Comparison of ENCODE assay signal across 20 mouse cellular contexts in the genomic region with DNA sequence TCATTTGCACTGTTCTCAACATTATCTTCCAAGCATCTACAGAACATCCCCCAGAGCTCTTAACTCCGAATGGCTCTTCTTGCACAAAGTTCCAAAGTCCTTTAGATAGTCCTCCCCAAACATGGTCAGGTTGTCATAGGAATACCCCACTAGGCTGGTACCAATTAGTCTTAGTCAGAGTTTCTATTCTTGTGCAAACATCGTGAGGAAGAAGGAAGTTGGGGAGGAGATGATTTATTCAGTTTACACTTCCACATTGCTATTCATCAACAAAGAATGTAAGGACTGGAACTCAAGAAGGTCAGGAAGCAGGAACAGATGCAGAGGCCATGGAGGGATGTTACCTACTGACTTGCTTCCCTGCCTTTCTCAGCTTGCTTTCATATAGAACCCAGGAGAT.
"Had no signal": no experiment of that assay in that cellular context is flagged by ENCODE, and none has a peak within 500 bp of the region (broad histone marks: within the 10 kb centered on the region; RNA-seq: fewer than 3 reads in every experiment).

No protein-coding gene starts in this region.

- H3K36me3 ChIP-seq: limb, embryonic 12.5 days; limb, embryonic 15.5 days; midbrain, embryonic 12.5 days; midbrain, embryonic 15.5 days; neural tube, embryonic 12.5 days; neural tube, embryonic 15.5 days had no signal

- H3K4me3 ChIP-seq: left cerebral cortex, adult 2 months; limb, embryonic 12.5 days; limb, embryonic 15.5 days; midbrain, embryonic 12.5 days; midbrain, embryonic 15.5 days; neural tube, embryonic 12.5 days; neural tube, embryonic 15.5 days had no signal

- DNase-seq: kidney, adult 18-20 months; kidney, adult 9 months; kidney, postnatal 14 days; kidney, postnatal 4 days; liver, postnatal 0 days; lung, postnatal 36 days; right cerebral cortex, adult 18-20 months; right cerebral cortex, postnatal 14 days; right cerebral cortex, postnatal 4 days; thymus, postnatal 25 days had no signal

- H3K4me1 ChIP-seq: limb, embryonic 12.5 days; limb, embryonic 15.5 days; midbrain, embryonic 12.5 days; midbrain, embryonic 15.5 days; neural tube, embryonic 12.5 days; neural tube, embryonic 15.5 days had no signal

- H3K9me3 ChIP-seq: limb, embryonic 12.5 days; limb, embryonic 15.5 days; midbrain, embryonic 12.5 days; midbrain, embryonic 15.5 days; neural tube, embryonic 12.5 days; neural tube, embryonic 15.5 days had no signal

- H3K9ac ChIP-seq: limb, embryonic 12.5 days; limb, embryonic 15.5 days; liver, embryonic 14.5 days; liver, postnatal 0 days; midbrain, embryonic 12.5 days; midbrain, embryonic 15.5 days; neural tube, embryonic 12.5 days; neural tube, embryonic 15.5 days had no signal

- H3K27me3 ChIP-seq: limb, embryonic 12.5 days; limb, embryonic 15.5 days; midbrain, embryonic 12.5 days; midbrain, embryonic 15.5 days; neural tube, embryonic 12.5 days; neural tube, embryonic 15.5 days had no signal

- ATAC-seq: intestine, embryonic 16.5 days; liver, postnatal 0 days; midbrain, embryonic 15.5 days had no signal

- H3K27ac ChIP-seq: left cerebral cortex, adult 2 months; limb, embryonic 12.5 days; limb, embryonic 15.5 days; liver, embryonic 14.5 days; midbrain, embryonic 12.5 days; midbrain, embryonic 15.5 days; neural tube, embryonic 12.5 days; neural tube, embryonic 15.5 days had no signal

- H3K4me2 ChIP-seq: limb, embryonic 12.5 days; limb, embryonic 15.5 days; liver, embryonic 11.5 days; midbrain, embryonic 12.5 days; midbrain, embryonic 15.5 days; neural tube, embryonic 12.5 days; neural tube, embryonic 15.5 days had no signal
